Mouse (Mus musculus) layer of hippocampus, postnatal 10 days (tissue): ENCODE measurements at regions not wholly inside any gene's neighbourhood (a gene's known extent, or its start where the extent isn't known, plus 50 kb on each side); places are given as distances from the start of the nearest gene placed in this dataset.
"Not testable (repeated sequence)": the region's sequence is repeated elsewhere in the genome, so short reads cannot be mapped to it uniquely, and the experiment has no call there.

ENCODE experiments used
- DNase-seq, 2 experiments: peaks; one replicate each; pipeline ENCODE4 v3.0.0; 2021; ENCODE audit warnings: low spot score in 2 of 2

- no peak for DNase-seq
Observed at GRCm38 (mm10) chr1:59403831-59404547, 78.2 kb upstream of the Fzd7 start.

- peak in 1 of 2 experiments; percentile 16 for DNase-seq
Observed at GRCm38 (mm10) chr1:59405370-59405769, 76.9 kb upstream of the Fzd7 start.

- no peak for DNase-seq
Observed at GRCm38 (mm10) chr1:59406741-59407306, 75.4 kb upstream of the Fzd7 start.

- DNase-seq = no peak
Observed at GRCm38 (mm10) chr1:59409585-59410160, 72.6 kb upstream of the Fzd7 start.

GRCm38 (mm10) chr1:59413264-59413663 is 69.0 kb upstream of the Fzd7 start:
- no peak for DNase-seq

GRCm38 (mm10) chr1:59414401-59415210 is 67.6 kb upstream of the Fzd7 start:
- no peak for DNase-seq

GRCm38 (mm10) chr1:59415733-59416312 is 66.4 kb upstream of the Fzd7 start:
- peak; percentile 32 to 43 for DNase-seq

GRCm38 (mm10) chr1:59417317-59417716 is 64.9 kb upstream of the Fzd7 start:
- DNase-seq = no peak

GRCm38 (mm10) chr1:59417962-59418361 is 64.3 kb upstream of the Fzd7 start:
- no peak for DNase-seq

GRCm38 (mm10) chr1:59418748-59419147 is 63.5 kb upstream of the Fzd7 start:
- DNase-seq = no peak

- DNase-seq = no peak
Observed at GRCm38 (mm10) chr1:59422981-59423941, 59.0 kb upstream of the Fzd7 start.

- not testable (repeated sequence) for DNase-seq
Observed at GRCm38 (mm10) chr1:59425771-59426170, 56.5 kb upstream of the Fzd7 start.

GRCm38 (mm10) chr1:59426346-59427203 is 55.6 kb upstream of the Fzd7 start:
- DNase-seq = no peak

GRCm38 (mm10) chr1:59427204-59427557 is 55.0 kb upstream of the Fzd7 start:
- no peak for DNase-seq

GRCm38 (mm10) chr1:59429289-59429688 is 52.9 kb upstream of the Fzd7 start:
- DNase-seq = no peak

- no peak for DNase-seq
Observed at GRCm38 (mm10) chr1:59430234-59430633, 52.0 kb upstream of the Fzd7 start.

- DNase-seq = no peak
Observed at GRCm38 (mm10) chr1:59430886-59431486, 51.2 kb upstream of the Fzd7 start.
